Mouse (Mus musculus) kidney, embryonic 15.5 days (tissue): ENCODE results near the gene Muc15. TPM values are rescaled to one million over a fixed set of nuclear protein-coding genes. Genes with fewer than 3 reads are reported as not detected.

ENCODE experiments used
- ATAC-seq: fragments of 200-750 bp; cut with Nextera tagmentation; replicated peaks from 2 replicates; pipeline ENCODE4 v1.8.0; 2017; ENCODE audit warnings: moderate TSS enrichment; ENCODE audit not compliant: low FRiP score
- H3K27ac ChIP-seq: fragments of 300-500 bp; sonication (generic); 2 replicates; pipeline ENCODE4 v1.5.1; 2015; ENCODE audit warnings: mild to moderate bottlenecking, inconsistent platforms
- H3K27me3 ChIP-seq: fragments of 300-500 bp; sonication (generic); 2 replicates; pipeline ENCODE4 v1.6.1; 2015; ENCODE audit warnings: inconsistent platforms
- H3K36me3 ChIP-seq: fragments of 300-500 bp; sonication (generic); 2 replicates; pipeline ENCODE4 v1.6.1; 2015; ENCODE audit warnings: inconsistent platforms
- H3K4me1 ChIP-seq: fragments of 300-500 bp; sonication (generic); 2 replicates; pipeline ENCODE4 v1.6.1; 2015; ENCODE audit warnings: inconsistent platforms
- H3K4me2 ChIP-seq: fragments of 300-500 bp; sonication (generic); 2 replicates; pipeline ENCODE4 v1.6.1; 2015; ENCODE audit warnings: moderate library complexity, mild to moderate bottlenecking, inconsistent platforms
- H3K4me3 ChIP-seq: fragments of 300-500 bp; sonication (generic); replicated peaks from 2 replicates; pipeline ENCODE4 v1.5.1; 2015; ENCODE audit warnings: mild to moderate bottlenecking, inconsistent platforms
- H3K9ac ChIP-seq: fragments of 300-500 bp; sonication (generic); 2 replicates; pipeline ENCODE4 v1.6.1; 2015; ENCODE audit warnings: mild to moderate bottlenecking, inconsistent platforms
- H3K9me3 ChIP-seq: fragments of 300-500 bp; sonication (generic); replicated peaks from 2 replicates; pipeline ENCODE4 v1.6.1; 2016; ENCODE audit warnings: inconsistent platforms
- WGBS: fragments of 180-500 bp; shearing (Covaris S2); methylation state at CpG from one replicate; pipeline ENCODE4 v1.1.7; 2015; ENCODE audit warnings: mixed read lengths; 5-methylcytosine and 5-hydroxymethylcytosine counted together
- polyA plus RNA-seq: library from polyadenylated mRNA; unstranded; fragments of >200 nt; fragmentation: Nextera tagmentation; extraction: Ambion mirVana; gene quantifications from 2 replicates; pipeline ENCODE4 v1.2.1, GENCODE M21; 2015

Muc15 gene
- polyA plus RNA-seq, result not detected in 2 replicates

DNA sequence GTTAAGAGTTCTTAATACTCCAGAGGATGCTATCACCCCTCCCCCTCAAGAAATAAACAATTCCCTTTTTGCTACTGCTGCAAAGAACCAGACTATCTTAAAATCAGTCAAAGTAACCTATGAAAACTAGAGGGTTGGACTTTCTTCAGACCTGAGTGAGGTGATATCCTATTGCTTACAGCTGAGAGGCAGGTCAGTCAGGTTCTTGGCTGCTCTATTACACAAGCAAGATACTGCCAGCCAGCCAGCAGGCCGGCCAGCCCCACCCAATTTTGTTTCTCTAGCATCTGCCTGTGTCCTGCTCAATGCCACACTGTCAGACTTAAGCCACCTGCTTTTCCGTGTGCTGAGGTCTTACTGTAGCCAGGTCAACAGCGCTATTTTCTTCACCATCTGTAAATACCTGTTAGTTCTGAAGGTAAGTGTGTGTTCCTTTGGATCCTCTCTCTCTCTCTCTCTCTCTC is at the start of gene Muc15:
Muc15 (plus strand) TSS at position 51 of the 464 bp plus-strand sequence.
- ATAC-seq, result 0 out of 2 replicates have a peak, but pooled peaks have one; percentile 43

DNA sequence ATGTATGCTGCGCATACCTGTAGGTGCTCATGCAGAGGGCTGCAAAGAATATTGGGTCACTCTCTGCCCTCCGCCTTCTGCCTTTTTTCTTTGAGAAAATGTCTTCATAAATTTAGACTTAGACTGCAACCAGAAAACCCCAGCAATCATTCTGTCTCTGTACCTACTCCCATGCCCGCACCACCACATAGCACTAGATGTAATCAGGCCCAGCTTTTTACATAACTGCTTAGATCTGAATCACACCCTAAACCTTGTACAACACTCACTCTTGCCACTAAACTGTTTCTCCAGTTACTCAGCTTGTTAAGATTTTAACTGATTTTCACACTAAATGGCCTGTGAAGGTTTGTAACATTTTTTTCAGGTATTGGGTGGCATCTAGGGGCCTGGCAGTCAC is 11.7 kb upstream of the Muc15 start:
- Histone ChIP-seq H3K36me3 (no peaks in the 10 kb centered on the region), H3K4me1 (no peaks in the 10 kb centered on the region), H3K4me3 (no peak overlapping the region), H3K9me3 (no peaks in the 10 kb centered on the region), H3K27me3 (no peaks in the 10 kb centered on the region), H3K4me2 (no peak overlapping the region), H3K27ac (no peak overlapping the region), H3K9ac (no peak overlapping the region)
- no peak for ATAC-seq
- WGBS, result 90% methylated on average over 3 of the region's 3 CpGs

More for the DNA sequence above, at the start of gene Muc15:
- no peak within 1 kb of the TSS for H3K4me3 ChIP-seq
- no peaks in the 10 kb centered on the region for H3K36me3 ChIP-seq
- H3K4me2 ChIP-seq, result no peak within 1 kb of the TSS
- H3K4me1 ChIP-seq, result no peaks in the 10 kb centered on the region
- H3K9ac ChIP-seq, result no peak within 1 kb of the TSS
- H3K27ac ChIP-seq, result no peak within 1 kb of the TSS
- H3K27me3 ChIP-seq, result no peaks in the 10 kb centered on the region
- H3K9me3 ChIP-seq, result no peaks in the 10 kb centered on the region
- 41% methylated on average over 3 of the region's 3 CpGs for WGBS

DNA sequence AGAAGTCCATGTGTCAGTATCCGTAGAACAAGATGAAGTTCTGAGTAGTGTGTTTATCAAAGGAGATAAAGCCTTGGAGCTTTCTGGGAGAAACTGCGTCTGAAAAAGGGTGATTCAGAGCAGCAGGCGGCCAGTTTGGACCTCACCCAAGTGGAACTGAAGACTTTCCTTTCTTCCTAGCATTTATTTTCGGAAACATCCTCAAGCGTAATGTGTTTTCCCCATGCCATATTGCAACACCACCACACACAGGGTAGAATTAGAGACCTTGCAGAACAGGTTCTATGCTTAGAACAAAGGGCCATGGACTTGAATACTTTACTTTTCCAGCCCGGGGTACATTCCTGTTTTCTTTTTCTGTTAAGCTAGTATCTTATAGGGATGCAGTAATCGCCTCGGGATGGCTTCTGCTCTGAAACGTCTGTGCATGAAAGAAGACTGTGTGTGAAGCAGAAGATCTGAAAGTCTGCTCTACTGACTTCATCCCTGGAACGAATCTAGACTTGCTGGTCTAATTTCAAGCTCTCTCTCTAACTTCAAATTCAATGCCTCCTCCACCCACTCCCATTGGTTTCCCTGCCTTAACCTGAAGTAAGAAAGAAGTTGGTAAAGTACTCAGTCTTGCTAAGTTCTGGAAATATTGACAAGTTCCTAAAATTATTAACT is 11.0 kb upstream of the Muc15 start:
- H3K9me3 ChIP-seq, result no peaks in the 10 kb centered on the region
- no peaks in the 10 kb centered on the region for H3K36me3 ChIP-seq
- ATAC-seq, result no peak
- no peak overlapping the region for H3K27ac ChIP-seq
- no peaks in the 10 kb centered on the region for H3K4me1 ChIP-seq
- no peak overlapping the region for H3K9ac ChIP-seq
- 73% methylated on average over 10 of the region's 10 CpGs for WGBS
- no peaks in the 10 kb centered on the region for H3K27me3 ChIP-seq
- H3K4me3 ChIP-seq, result no peak overlapping the region
- H3K4me2 ChIP-seq, result no peak overlapping the region

DNA sequence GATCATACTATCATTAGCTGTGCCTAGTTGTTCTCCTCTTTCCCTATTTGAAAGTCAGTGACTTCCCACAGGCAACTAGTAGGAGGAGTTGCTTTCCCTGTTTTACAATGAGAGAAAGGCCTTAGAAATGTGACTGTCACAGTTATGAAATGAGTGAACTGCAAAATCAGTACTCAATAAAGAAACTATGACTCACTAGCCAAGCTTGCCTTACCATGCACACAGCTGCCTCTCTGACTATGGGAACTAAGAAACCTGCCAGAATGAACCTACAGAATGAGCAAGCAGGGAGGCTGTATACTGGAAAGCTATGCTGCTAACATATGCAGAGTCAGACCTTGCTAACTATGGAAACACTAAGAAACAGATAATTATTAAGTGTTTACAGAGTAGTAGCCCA is 2.1 kb upstream of the Muc15 start:
- Histone ChIP-seq H3K4me3 (no peak overlapping the region), H3K27me3 (no peaks in the 10 kb centered on the region), H3K9me3 (no peaks in the 10 kb centered on the region), H3K9ac (no peak overlapping the region), H3K4me2 (no peak overlapping the region), H3K27ac (no peak overlapping the region), H3K4me1 (no peaks in the 10 kb centered on the region), H3K36me3 (no peaks in the 10 kb centered on the region)
- ATAC-seq, result no peak

DNA sequence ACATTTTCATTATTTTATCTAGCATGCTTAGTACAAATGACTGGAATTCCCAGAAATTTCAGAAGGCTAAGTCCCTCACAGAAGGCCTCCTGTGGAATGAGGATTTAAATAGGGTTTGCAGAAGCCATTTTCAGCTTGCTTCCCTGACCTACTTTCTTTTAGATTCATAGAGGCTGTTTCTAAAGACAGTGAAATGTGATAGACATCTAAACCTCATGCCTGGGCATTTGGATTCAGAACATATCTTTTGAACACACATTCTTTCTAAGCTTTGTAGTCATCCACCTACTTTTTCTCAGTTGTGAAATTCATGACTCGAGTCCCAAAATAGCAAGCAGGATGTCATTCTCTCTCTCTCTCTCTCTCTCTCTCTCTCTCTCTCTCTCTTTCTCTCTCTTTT is 1.1 kb downstream of the Muc15 start:
- Histone ChIP-seq H3K27me3 (no peaks in the 10 kb centered on the region), H3K9ac (no peak overlapping the region), H3K4me3 (no peak overlapping the region), H3K36me3 (no peaks in the 10 kb centered on the region), H3K4me1 (no peaks in the 10 kb centered on the region), H3K27ac (no peak overlapping the region), H3K9me3 (no peaks in the 10 kb centered on the region), H3K4me2 (no peak overlapping the region)
- 87% methylated on average over 1 of the region's 1 CpGs for WGBS
- no peak for ATAC-seq

DNA sequence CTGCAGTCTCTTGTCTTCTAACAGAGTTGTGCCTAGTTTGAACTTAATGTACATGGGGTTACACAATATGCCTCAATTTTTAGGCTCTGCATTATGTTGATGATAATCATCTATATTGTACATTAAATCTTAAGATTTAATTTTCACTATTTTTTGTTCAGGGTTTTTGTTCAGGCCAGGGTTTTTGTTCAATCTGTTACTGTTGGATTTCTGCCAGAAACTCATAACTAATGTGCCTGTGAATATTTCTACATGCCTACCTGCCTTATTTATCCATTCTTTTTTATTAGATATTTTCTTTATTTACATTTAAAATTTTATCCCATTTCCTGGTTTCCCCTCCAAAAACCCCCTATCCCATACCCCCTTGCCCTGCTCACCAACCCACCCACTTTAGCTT is 5.0 kb downstream of the Muc15 start:
- Histone ChIP-seq H3K27ac (no peak overlapping the region), H3K4me3 (no peak overlapping the region), H3K4me2 (no peak overlapping the region), H3K9me3 (no peaks in the 10 kb centered on the region), H3K27me3 (no peaks in the 10 kb centered on the region), H3K9ac (no peak overlapping the region), H3K4me1 (no peaks in the 10 kb centered on the region), H3K36me3 (no peaks in the 10 kb centered on the region)
- no peak for ATAC-seq

DNA sequence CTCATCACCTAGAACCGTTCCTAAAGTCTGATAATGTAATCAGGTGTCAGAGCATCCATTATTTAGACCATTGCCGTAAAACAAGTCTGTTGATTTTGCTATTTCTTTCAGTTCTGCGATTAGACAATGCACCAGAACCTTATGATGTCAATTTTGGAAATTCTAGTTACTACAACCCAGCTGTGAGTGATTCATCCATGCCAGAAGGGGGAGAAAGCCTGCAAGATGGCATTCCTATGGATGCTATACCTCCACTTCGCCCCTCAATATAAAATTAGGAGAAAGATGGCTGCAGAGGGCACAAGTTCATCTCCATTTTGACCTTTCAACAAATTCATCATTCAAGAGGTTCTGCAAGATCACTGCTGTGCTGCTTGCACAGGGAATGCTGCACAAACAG is 16.1 kb downstream of the Muc15 start:
- no peaks in the 10 kb centered on the region for H3K9me3 ChIP-seq
- no peak overlapping the region for H3K27ac ChIP-seq
- H3K27me3 ChIP-seq, result no peaks in the 10 kb centered on the region
- 72% methylated on average over 4 of the region's 4 CpGs for WGBS
- no peak for ATAC-seq
- H3K4me3 ChIP-seq, result no peak overlapping the region
- no peak overlapping the region for H3K9ac ChIP-seq
- H3K4me1 ChIP-seq, result no peaks in the 10 kb centered on the region
- H3K4me2 ChIP-seq, result no peak overlapping the region
- no peaks in the 10 kb centered on the region for H3K36me3 ChIP-seq

DNA sequence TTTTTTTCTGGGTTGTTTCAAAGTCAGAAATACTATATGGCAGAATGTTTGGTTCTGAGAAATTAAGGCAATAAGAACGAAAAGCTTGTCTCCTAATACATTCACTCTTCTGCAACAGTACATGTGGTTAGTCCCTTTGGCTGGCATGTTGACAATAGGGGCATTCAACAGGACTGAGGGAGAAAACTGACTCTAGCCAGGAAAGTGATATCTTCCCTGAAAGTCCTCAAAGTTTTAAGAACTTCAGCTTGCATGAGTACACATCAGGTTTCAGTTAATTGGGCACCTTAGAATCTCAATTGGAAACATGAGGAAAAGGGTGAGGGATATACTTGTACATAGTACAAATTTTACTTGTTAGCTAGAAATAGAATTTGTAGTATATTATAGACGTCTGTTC is 16.8 kb downstream of the Muc15 start:
- WGBS, result 63% methylated on average over 2 of the region's 2 CpGs
- H3K4me3 ChIP-seq, result no peak overlapping the region
- H3K36me3 ChIP-seq, result no peaks in the 10 kb centered on the region
- no peaks in the 10 kb centered on the region for H3K4me1 ChIP-seq
- no peak overlapping the region for H3K27ac ChIP-seq
- no peak overlapping the region for H3K9ac ChIP-seq
- H3K27me3 ChIP-seq, result no peaks in the 10 kb centered on the region
- no peaks in the 10 kb centered on the region for H3K9me3 ChIP-seq
- no peak overlapping the region for H3K4me2 ChIP-seq
- ATAC-seq, result no peak

DNA sequence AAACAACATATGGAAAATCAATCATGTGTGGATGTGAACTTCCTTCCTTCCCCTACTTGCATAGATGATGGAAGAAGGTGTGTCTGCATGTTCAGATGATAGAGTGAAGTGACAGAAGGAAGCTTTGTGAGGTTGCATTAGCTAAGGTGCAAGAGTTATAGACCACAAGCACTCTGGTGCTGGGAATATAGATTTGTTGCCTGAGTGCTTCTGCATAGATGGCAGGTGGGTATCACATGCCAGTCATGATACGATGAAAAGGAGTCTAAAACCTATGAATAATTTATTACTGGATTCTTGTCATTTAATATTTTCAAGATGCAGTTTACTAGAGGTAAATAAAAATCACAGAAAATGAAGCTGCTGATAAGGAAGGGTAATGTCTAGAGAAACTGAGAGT is 18.6 kb downstream of the Muc15 start:
- no peak for ATAC-seq
- no peak overlapping the region for H3K9ac ChIP-seq
- no peak overlapping the region for H3K27ac ChIP-seq
- no peaks in the 10 kb centered on the region for H3K4me1 ChIP-seq
- H3K27me3 ChIP-seq, result no peaks in the 10 kb centered on the region
- no peak overlapping the region for H3K4me2 ChIP-seq
- no peaks in the 10 kb centered on the region for H3K9me3 ChIP-seq
- no peak overlapping the region for H3K4me3 ChIP-seq
- H3K36me3 ChIP-seq, result no peaks in the 10 kb centered on the region
- 85% methylated on average over 1 of the region's 1 CpGs for WGBS

DNA sequence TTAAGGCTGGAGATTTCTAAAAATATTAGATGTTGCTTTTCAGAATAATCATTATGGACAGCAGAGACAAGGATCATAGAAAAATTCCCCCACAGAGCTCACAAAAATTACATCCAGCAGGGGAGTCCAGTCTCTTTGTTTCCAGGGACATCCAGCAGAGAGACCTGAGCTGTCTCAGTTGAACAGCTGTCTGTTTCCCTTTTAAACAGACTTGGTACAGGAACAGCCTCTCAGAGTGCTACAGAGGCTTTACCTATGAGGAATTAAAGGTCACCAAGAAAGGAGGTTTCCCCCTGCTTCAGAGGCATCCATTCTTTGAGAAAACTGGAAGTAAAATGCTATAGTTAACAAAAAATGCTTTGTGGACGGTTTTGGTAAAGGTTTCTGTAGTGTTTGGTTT is 19.4 kb downstream of the Muc15 start:
- Histone ChIP-seq H3K9ac (no peak overlapping the region), H3K4me1 (no peaks in the 10 kb centered on the region), H3K27ac (no peak overlapping the region), H3K9me3 (no peaks in the 10 kb centered on the region), H3K4me2 (no peak overlapping the region), H3K27me3 (no peaks in the 10 kb centered on the region), H3K4me3 (no peak overlapping the region), H3K36me3 (no peaks in the 10 kb centered on the region)
- ATAC-seq, result no peak
- WGBS, result 82% methylated on average over 1 of the region's 1 CpGs

DNA sequence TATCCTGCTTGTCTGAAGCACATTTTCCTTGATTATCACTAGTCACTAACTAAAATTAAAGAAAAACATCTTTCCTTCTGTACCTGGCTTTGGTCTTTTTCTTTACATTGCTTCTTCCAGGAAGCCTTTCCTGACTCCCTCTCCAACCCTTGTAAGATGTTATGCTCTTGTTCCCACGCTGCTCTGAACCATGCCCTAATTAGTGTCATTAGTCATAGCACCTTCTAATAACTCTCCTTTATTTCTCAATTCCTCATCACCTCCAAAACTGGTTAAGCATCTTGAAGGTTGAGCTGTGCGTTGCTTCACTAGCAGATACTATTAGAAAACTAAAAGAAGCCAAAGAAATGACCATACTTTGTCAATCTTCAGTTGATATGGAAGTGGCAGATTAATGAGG is 36.4 kb downstream of the Muc15 start:
- no peaks in the 10 kb centered on the region for H3K4me1 ChIP-seq
- no peaks in the 10 kb centered on the region for H3K9me3 ChIP-seq
- no peak overlapping the region for H3K27ac ChIP-seq
- ATAC-seq, result no peak
- no peak overlapping the region for H3K4me2 ChIP-seq
- H3K9ac ChIP-seq, result no peak overlapping the region
- no peak overlapping the region for H3K4me3 ChIP-seq
- H3K27me3 ChIP-seq, result no peaks in the 10 kb centered on the region
- 68% methylated on average over 2 of the region's 2 CpGs for WGBS
- H3K36me3 ChIP-seq, result no peaks in the 10 kb centered on the region

DNA sequence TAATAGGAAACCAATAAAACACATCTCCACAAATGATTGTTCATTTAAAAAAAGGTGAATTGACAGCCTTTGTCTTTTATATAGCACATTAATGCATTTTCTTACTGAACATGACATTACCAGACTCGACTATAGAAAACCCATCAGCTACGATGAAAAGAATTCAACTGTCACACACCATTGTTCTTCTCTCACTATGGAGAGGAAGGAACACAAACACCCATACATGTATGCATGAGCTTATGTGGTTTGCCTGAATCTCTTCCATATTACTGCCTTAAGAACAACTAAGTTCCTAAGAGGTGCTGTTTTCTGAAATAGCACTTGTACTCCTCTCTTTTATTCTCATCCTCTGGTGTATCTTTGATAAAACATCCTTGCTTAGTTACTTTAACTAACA is 38.3 kb downstream of the Muc15 start:
- no peak for ATAC-seq
- Histone ChIP-seq H3K27ac (no peak overlapping the region), H3K4me3 (no peak overlapping the region), H3K9me3 (no peaks in the 10 kb centered on the region), H3K4me1 (no peaks in the 10 kb centered on the region), H3K27me3 (no peaks in the 10 kb centered on the region), H3K36me3 (no peaks in the 10 kb centered on the region), H3K4me2 (no peak overlapping the region), H3K9ac (no peak overlapping the region)
- 81% methylated on average over 2 of the region's 2 CpGs for WGBS

DNA sequence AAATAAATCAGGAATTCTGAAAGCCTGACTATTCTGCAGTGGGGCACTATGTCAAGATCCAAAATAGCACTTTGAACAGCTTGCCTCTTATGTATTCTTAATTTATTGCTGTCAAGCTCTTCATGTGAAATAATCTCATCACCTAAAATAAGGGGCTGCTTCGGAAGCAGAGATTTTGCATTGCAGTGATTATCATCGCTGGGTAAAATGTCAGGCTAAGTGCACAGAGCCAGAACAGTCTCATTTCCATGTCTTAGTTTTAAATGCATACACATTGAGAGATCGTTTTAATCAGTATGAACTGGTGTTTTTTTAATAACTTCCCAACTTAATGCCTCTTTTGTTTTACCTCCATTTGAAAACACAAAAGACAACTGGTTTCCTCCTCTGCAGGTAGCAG is 66.3 kb downstream of the Muc15 start:
- no peak overlapping the region for H3K4me3 ChIP-seq
- no peaks in the 10 kb centered on the region for H3K4me1 ChIP-seq
- no peak overlapping the region for H3K4me2 ChIP-seq
- no peaks in the 10 kb centered on the region for H3K27me3 ChIP-seq
- WGBS, result 89% methylated on average over 3 of the region's 3 CpGs
- no peak for ATAC-seq
- H3K36me3 ChIP-seq, result no peaks in the 10 kb centered on the region
- no peak overlapping the region for H3K9ac ChIP-seq
- H3K27ac ChIP-seq, result no peak overlapping the region
- H3K9me3 ChIP-seq, result no peaks in the 10 kb centered on the region
